18 mouse cellular contexts compared by ENCODE assay signal in genomic region chr16:50751495-50752276, GRCm38 (mm10).
A peak's percentile ranks its signal among the peaks of the same experiment; 100 is the strongest.
DNase-seq lines count a peak whose midpoint lies in the region; ATAC-seq and TF ChIP-seq lines count a peak whose summit lies in the region.
"Had no signal": no experiment of that assay in that cellular context is flagged by ENCODE, and none has a peak within 500 bp of the region (broad histone marks: within the 10 kb centered on the region; RNA-seq: fewer than 3 reads in every experiment).

No protein-coding gene starts in this region.

- H3K4me3 ChIP-seq in gastrocnemius, adult 2 months, result peak overlapping the region; percentile 58
- H3K4me3 ChIP-seq in kidney, embryonic 14.5 days (ENCODE audit: low read length), result no peak overlapping the region
- no peak overlapping the region for H3K4me3 ChIP-seq in stomach, embryonic 14.5 days (ENCODE audit: low read depth, low read length)
- H3K4me3 ChIP-seq in stomach, postnatal 0 days (ENCODE audit: low read depth, low read length), result no peak overlapping the region
- peak overlapping the region; percentile 22 for H3K4me3 ChIP-seq in myocyte
- H3K4me3 ChIP-seq: hindbrain, embryonic 13.5 days had no signal

- no peak overlapping the region for H3K9ac ChIP-seq in kidney, embryonic 14.5 days (ENCODE audit: low read depth, low read length)
- no peak overlapping the region for H3K9ac ChIP-seq in stomach, embryonic 14.5 days (replicated peaks; ENCODE audit: low read depth, low read length)
- H3K9ac ChIP-seq in stomach, postnatal 0 days (ENCODE audit: low read length), result no peak overlapping the region
- H3K9ac ChIP-seq: forebrain, postnatal 0 days; hindbrain, embryonic 13.5 days; liver, embryonic 14.5 days had no signal

- DNase-seq in gastrocnemius, adult 2 months, result no peak
- no peak for DNase-seq in gastrocnemius, adult 18-20 months (ENCODE audit: low spot score)
- no peak for DNase-seq in kidney, postnatal 25 days
- DNase-seq in stomach, postnatal 0 days (ENCODE audit: low spot score), result no peak
- DNase-seq in cerebellum, adult 8-10 months, result no peak
- DNase-seq: cerebellum, postnatal 10 days; forebrain, postnatal 0 days; gastrocnemius, postnatal 14 days; left cerebral cortex, postnatal 4 days; right cerebral cortex, adult 18-20 months; spleen, adult 18-20 months; thymus, adult 2 months had no signal

- no peak for TF ChIP-seq EP300 in stomach, postnatal 0 days (optimal IDR thresholded peaks at IDR 0.05)

- no peak for ATAC-seq in kidney, embryonic 14.5 days (ENCODE audit: low FRiP score, low TSS enrichment)
- ATAC-seq in stomach, embryonic 14.5 days (ENCODE audit: insufficient number of reproducible peaks, insufficient read depth, low FRiP score, low read depth), result 0 out of 2 replicates have a peak, but pooled peaks have one; percentile 49
- no peak for ATAC-seq in stomach, postnatal 0 days (ENCODE audit: low FRiP score, low TSS enrichment)
- ATAC-seq: forebrain, postnatal 0 days; intestine, postnatal 0 days had no signal

- no peaks in the 10 kb centered on the region for H3K9me3 ChIP-seq in kidney, embryonic 14.5 days (ENCODE audit: control insufficient read depth, low read length)
- no peaks in the 10 kb centered on the region for H3K9me3 ChIP-seq in stomach, embryonic 14.5 days (ENCODE audit: control insufficient read depth, low read depth, low read length)
- H3K9me3 ChIP-seq in stomach, postnatal 0 days (ENCODE audit: control insufficient read depth, low read length), result no peaks in the 10 kb centered on the region
- H3K9me3 ChIP-seq: hindbrain, embryonic 13.5 days had no signal

- no peaks in the 10 kb centered on the region; the same call in 1 of the 2 replicates for H3K4me1 ChIP-seq in kidney, embryonic 14.5 days (ENCODE audit: control insufficient read depth, insufficient read depth, low read length)
- peaks cover 5% of the 10 kb centered on the region for H3K4me1 ChIP-seq in stomach, embryonic 14.5 days (ENCODE audit: control insufficient read depth, insufficient read depth, low read length)
- no peaks in the 10 kb centered on the region for H3K4me1 ChIP-seq in stomach, postnatal 0 days (replicated peaks; ENCODE audit: control insufficient read depth, insufficient read depth)
- H3K4me1 ChIP-seq: hindbrain, embryonic 13.5 days had no signal

- no peak for TF ChIP-seq POLR2A in myocyte (IDR thresholded peaks at IDR 0.05; ENCODE audit: insufficient read length, low read depth)

- H3ac ChIP-seq in myocyte (ENCODE audit: control insufficient read depth, insufficient read length), result no peak overlapping the region

- no peaks in the 10 kb centered on the region for H3K36me3 ChIP-seq in kidney, embryonic 14.5 days (ENCODE audit: control insufficient read depth, insufficient read depth, low read length)
- H3K36me3 ChIP-seq in stomach, embryonic 14.5 days (ENCODE audit: control insufficient read depth, insufficient read depth, low read length), result no peaks in the 10 kb centered on the region
- no peaks in the 10 kb centered on the region for H3K36me3 ChIP-seq in stomach, postnatal 0 days (ENCODE audit: control insufficient read depth, insufficient read depth, low read length)
- H3K36me3 ChIP-seq in myocyte (ENCODE audit: control insufficient read depth, insufficient read depth), result no peaks in the 10 kb centered on the region
- H3K36me3 ChIP-seq: hindbrain, embryonic 13.5 days had no signal

- no peaks in the 10 kb centered on the region for H3K27me3 ChIP-seq in kidney, embryonic 14.5 days (ENCODE audit: control insufficient read depth, insufficient read depth, low read length)
- no peaks in the 10 kb centered on the region for H3K27me3 ChIP-seq in stomach, embryonic 14.5 days (ENCODE audit: control insufficient read depth, insufficient read depth, low read length)
- H3K27me3 ChIP-seq in stomach, postnatal 0 days (ENCODE audit: control insufficient read depth, insufficient read depth, low read length), result no peaks in the 10 kb centered on the region
- no peaks in the 10 kb centered on the region for H3K27me3 ChIP-seq in myocyte (ENCODE audit: control insufficient read depth, insufficient read depth, insufficient read length)
- H3K27me3 ChIP-seq: hindbrain, embryonic 13.5 days had no signal

- 79% methylated on average over 9 of the region's 9 CpGs for WGBS in kidney, embryonic 14.5 days
- 68% methylated on average over 9 of the region's 9 CpGs for WGBS in stomach, embryonic 14.5 days
- 56% methylated on average over 9 of the region's 9 CpGs for WGBS in stomach, postnatal 0 days

- no peak for TF ChIP-seq CTCF in gastrocnemius, adult 2 months (IDR thresholded peaks at IDR 0.05)
- TF ChIP-seq CTCF in stomach, postnatal 0 days (IDR thresholded peaks at IDR 0.05; ENCODE audit: low read depth), result no peak

- H3K27ac ChIP-seq in gastrocnemius, adult 2 months, result peak overlapping the region; percentile 76
- H3K27ac ChIP-seq in kidney, embryonic 14.5 days (ENCODE audit: low read depth, low read length), result peak overlapping the region; percentile 37; the same call in 1 of the 2 replicates
- H3K27ac ChIP-seq in stomach, embryonic 14.5 days (ENCODE audit: low read length), result no peak overlapping the region
- no peak overlapping the region for H3K27ac ChIP-seq in stomach, postnatal 0 days (replicated peaks)
- H3K27ac ChIP-seq: hindbrain, embryonic 13.5 days; liver, embryonic 14.5 days had no signal

- intact Hi-C loops in gastrocnemius, adult 2 months (cut with DNase I), result no loop called here

- no peaks in the 10 kb centered on the region for H3K79me2 ChIP-seq in myocyte (ENCODE audit: control insufficient read depth, insufficient read depth)

- no peak overlapping the region for H3K4me2 ChIP-seq in kidney, embryonic 14.5 days (replicated peaks; ENCODE audit: low read depth, low read length)
- H3K4me2 ChIP-seq in stomach, embryonic 14.5 days (replicated peaks; ENCODE audit: low read depth, low read length), result no peak overlapping the region
- H3K4me2 ChIP-seq in stomach, postnatal 0 days (replicated peaks; ENCODE audit: low read depth), result no peak overlapping the region
- H3K4me2 ChIP-seq in myocyte (ENCODE audit: low read depth), result peak overlapping the region; percentile 95
- H3K4me2 ChIP-seq: hindbrain, embryonic 13.5 days had no signal

TF ChIP-seq in myocyte, 11 proteins besides CTCF, POLR2A, EP300 and RAD21:
- TF ChIP-seq TCF12 (IDR thresholded peaks at IDR 0.05; ENCODE audit: insufficient read depth, poor library complexity, severe bottlenecking) (no peak), E2F4 (IDR thresholded peaks at IDR 0.05; ENCODE audit: insufficient read depth) (no peak), REST (IDR thresholded peaks at IDR 0.05; ENCODE audit: insufficient read depth, insufficient read length) (no peak), CEBPB (IDR thresholded peaks at IDR 0.05; ENCODE audit: insufficient read depth, poor library complexity, severe bottlenecking) (no peak), SRF (IDR thresholded peaks at IDR 0.05; ENCODE audit: control insufficient read depth, insufficient read length, low read depth) (no peak), POLR2AphosphoS2 (IDR thresholded peaks at IDR 0.05; ENCODE audit: insufficient read length, low read depth) (no peak), MYOG (IDR thresholded peaks at IDR 0.05; ENCODE audit: control insufficient read depth in 1 of 3, insufficient read depth in 1 of 3, insufficient read length in 2 of 3, low read depth in 2 of 3) (peak in 1 of 3 experiments; percentile 52), TCF3 (IDR thresholded peaks at IDR 0.05; ENCODE audit: insufficient read length, low read depth) (no peak), USF1 (IDR thresholded peaks at IDR 0.05; ENCODE audit: low read depth) (peak; percentile 48), MYOD1 (IDR thresholded peaks at IDR 0.05; ENCODE audit: control insufficient read depth in 1 of 3, insufficient read length in 2 of 3, low read depth in 2 of 3) (no peak)

Comparison
In these comparisons a context has a peak if more than half of its experiments do, and no peak if none do; other contexts are left out.
1. H3K27ac ChIP-seq: peak in gastrocnemius, adult 2 months (single experiment) and kidney, embryonic 14.5 days (single experiment); none in stomach, embryonic 14.5 days (single experiment) and stomach, postnatal 0 days (single experiment).
2. H3K4me3 ChIP-seq: peak in gastrocnemius, adult 2 months (single experiment) and myocyte (single experiment); none in kidney, embryonic 14.5 days (single experiment), stomach, embryonic 14.5 days (single experiment) and stomach, postnatal 0 days (single experiment).